Mouse (Mus musculus): Measurements from ENCODE around the gene Gm17584. TPM values are rescaled to one million over a fixed set of nuclear protein-coding genes. Genes with fewer than 3 reads are reported as not detected.
"Not testable (repeated sequence)": the region's sequence is repeated elsewhere in the genome, so short reads cannot be mapped to it uniquely, and the experiment has no call there.

Gene Gm17584
- total RNA-seq (2021), result not detected
- long read RNA-seq, experiment 1, result 0 reads
- long read RNA-seq, experiment 2, result 0 reads

DNA sequence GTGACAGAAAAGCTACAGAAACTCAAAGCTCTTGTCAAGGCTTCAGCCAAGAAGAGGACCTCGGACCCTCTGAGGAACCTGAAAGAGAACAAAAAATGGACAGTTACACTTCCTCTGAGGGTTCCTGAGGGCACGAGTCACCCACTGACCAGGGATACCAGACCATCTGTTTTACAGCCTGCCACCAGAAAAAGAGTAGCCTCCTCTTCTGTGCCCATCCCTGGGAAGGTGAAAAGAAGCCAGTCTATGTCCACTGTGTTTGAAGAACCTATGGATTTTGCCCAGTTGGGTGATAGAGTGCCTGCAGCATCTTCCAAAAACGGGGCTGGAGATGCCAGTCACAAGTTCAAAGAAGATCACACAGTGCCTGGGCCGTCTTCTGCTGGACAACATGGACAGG lies at the start of gene Gm17584:
TSS of gene Gm17584 (plus strand) at position 301 of the 400 bp plus-strand sequence.
- intact Hi-C loops (cut with DNase I), result not testable (repeated sequence)

More for the DNA sequence above, at the start of gene Gm17584:
- DNase-seq, result not testable (repeated sequence)

Other genes starting within 250 kb of the Gm17584 start
- gene Gm17469, start 129.3 kb downstream of the Gm17584 start, total RNA-seq (2021), result not detected